In genomic region chr19:47780972-47781371, GRCm38 (mm10) we compare ENCODE assay signal across 21 mouse cellular contexts. TPM values are rescaled to one million over a fixed set of nuclear protein-coding genes. Genes with fewer than 3 reads are reported as not detected.
DNase-seq lines count a peak whose midpoint lies in the region; TF ChIP-seq lines count a peak whose summit lies in the region.
"Had no signal": no experiment of that assay in that cellular context is flagged by ENCODE, and none has a peak within 500 bp of the region (broad histone marks: within the 10 kb centered on the region; RNA-seq: fewer than 3 reads in every experiment).

No protein-coding gene starts in this region.

- no peak for DNase-seq in layer of hippocampus, adult 2 months (ENCODE audit: low spot score in 2 of 2)
- no peak for DNase-seq in layer of hippocampus, adult 18-20 months (ENCODE audit: low spot score in 2 of 2)
- peak; percentile 48 for DNase-seq in thymus, postnatal 4 days
- DNase-seq in thymus, postnatal 10 days (ENCODE audit: low spot score in 2 of 2), result no peak
- peak; percentile 37 for DNase-seq in NIH3T3 (ENCODE audit: low read depth)
- no peak for DNase-seq in gastrocnemius, postnatal 36 days
- no peak for DNase-seq in kidney, postnatal 36 days
- DNase-seq: adrenal gland, postnatal 14 days; B cell, adult 2 months; cerebellum, adult 2 months; cerebellum, postnatal 25 days; gastrocnemius, postnatal 10 days; heart, adult 2 months; kidney, adult 11 months; kidney, postnatal 4 days; lung, adult 18-20 months; lung, postnatal 10 days had no signal

- peak; percentile 41 for TF ChIP-seq CTCF in layer of hippocampus, adult 2 months (conservative IDR thresholded peaks at IDR 0.05)

- H3K4me3 ChIP-seq in layer of hippocampus, adult 2 months, result no peak overlapping the region
- H3K4me3 ChIP-seq: forebrain, embryonic 13.5 days; heart, adult 2 months; heart, embryonic 13.5 days; hindbrain, embryonic 12.5 days; kidney, embryonic 15.5 days had no signal

- H3K27ac ChIP-seq in layer of hippocampus, adult 2 months, result no peak overlapping the region
- H3K27ac ChIP-seq: forebrain, embryonic 13.5 days; heart, adult 2 months; heart, embryonic 13.5 days; hindbrain, embryonic 12.5 days; kidney, embryonic 15.5 days had no signal

- intact Hi-C loops in gastrocnemius, postnatal 36 days (cut with DNase I), result no loop called here

RNA-seq across cellular contexts. Expression of gene Sfr1, which starts 49.5 kb away (rescaled TPM):
- 100 to 1,000 TPM in 1 of 2 experiments, 10 to 100 TPM in 1; 95.4 to 103 TPM for total RNA-seq in layer of hippocampus, adult 2 months (2021)
- total RNA-seq in layer of hippocampus, adult 18-20 months (2021), result 100 to 1,000 TPM; 106 to 110 TPM
- 10 to 100 TPM; 71.2 to 79.0 TPM for total RNA-seq in gastrocnemius, postnatal 36 days (2021)

Comparison
In these comparisons a context has a peak if more than half of its experiments do, and no peak if none do; other contexts are left out.
1. DNase-seq: peak in thymus, postnatal 4 days (single experiment) and NIH3T3 (single experiment); none in layer of hippocampus, adult 2 months (0 of 2), layer of hippocampus, adult 18-20 months (0 of 2), thymus, postnatal 10 days (0 of 2), gastrocnemius, postnatal 36 days (0 of 2) and kidney, postnatal 36 days (0 of 2).